Mouse (Mus musculus): ENCODE data around the gene Raver1.

Gene Raver1

GRCm38 (mm10) chr9:21041308-21041707 is 50.5 kb downstream of the Raver1 start:
- peak; percentile 84 to 85 for DNase-seq (ENCODE audit: low spot score in 2 of 2)

GRCm38 (mm10) chr9:21039779-21040178 is 52.0 kb downstream of the Raver1 start:
- DNase-seq (ENCODE audit: low spot score in 2 of 2), result peak in 1 of 2 experiments; percentile 15

- peak in 1 of 2 experiments; percentile 21 for DNase-seq (ENCODE audit: low spot score in 2 of 2)
These were observed 54.3 kb downstream of the Raver1 start for GRCm38 (mm10) chr9:21037481-21037891.

- DNase-seq (ENCODE audit: low spot score in 2 of 2), result peak in 1 of 2 experiments; percentile 20
These were observed 55.1 kb downstream of the Raver1 start for GRCm38 (mm10) chr9:21036666-21037065.

GRCm38 (mm10) chr9:21036161-21036560 is 55.6 kb downstream of the Raver1 start:
- peak in 1 of 2 experiments; percentile 22 for DNase-seq (ENCODE audit: low spot score in 2 of 2)

GRCm38 (mm10) chr9:21035586-21035985 is 56.2 kb downstream of the Raver1 start:
- DNase-seq (ENCODE audit: low spot score in 2 of 2), result peak; percentile 30 to 38

- peak in 1 of 2 experiments; percentile 16 for DNase-seq (ENCODE audit: low spot score in 2 of 2)
These were observed 57.2 kb downstream of the Raver1 start for GRCm38 (mm10) chr9:21034481-21035085.

- DNase-seq (ENCODE audit: low spot score in 2 of 2), result peak; percentile 73 to 78
These were observed 58.7 kb downstream of the Raver1 start for GRCm38 (mm10) chr9:21033136-21033535.

GRCm38 (mm10) chr9:21032491-21032890 is 59.3 kb downstream of the Raver1 start:
- peak in 1 of 2 experiments; percentile 10 for DNase-seq (ENCODE audit: low spot score in 2 of 2)

- DNase-seq (ENCODE audit: low spot score in 2 of 2), result peak; percentile 86 to 88
These were observed 59.9 kb downstream of the Raver1 start, which contains the start of gene Icam5 for GRCm38 (mm10) chr9:21031896-21032351. Gene Icam5 (plus strand): TSS chr9:21032073.

GRCm38 (mm10) chr9:21031251-21031895 is 60.4 kb downstream of the Raver1 start:
- peak; percentile 83 to 85 for DNase-seq (ENCODE audit: low spot score in 2 of 2)

- peak; percentile 84 to 85 for DNase-seq (ENCODE audit: low spot score in 2 of 2)
These were observed 61.0 kb downstream of the Raver1 start for GRCm38 (mm10) chr9:21030781-21031250.

GRCm38 (mm10) chr9:21030055-21030600 is 61.7 kb downstream of the Raver1 start:
- DNase-seq (ENCODE audit: low spot score in 2 of 2), result no peak

GRCm38 (mm10) chr9:21029291-21030054 is 62.3 kb downstream of the Raver1 start, which contains the start of gene Icam4:
Gene Icam4 (plus strand): TSS chr9:21029373.
- DNase-seq (ENCODE audit: low spot score in 2 of 2), result peak; percentile 75 to 80

- DNase-seq (ENCODE audit: low spot score in 2 of 2), result no peak
These were observed 63.2 kb downstream of the Raver1 start for GRCm38 (mm10) chr9:21028560-21029110.

GRCm38 (mm10) chr9:21027774-21028290 is 64.0 kb downstream of the Raver1 start:
- DNase-seq (ENCODE audit: low spot score in 2 of 2), result no peak

- DNase-seq (ENCODE audit: low spot score in 2 of 2), result no peak
These were observed 65.0 kb downstream of the Raver1 start for GRCm38 (mm10) chr9:21026849-21027248.

- DNase-seq (ENCODE audit: low spot score in 2 of 2), result no peak
These were observed 66.5 kb downstream of the Raver1 start for GRCm38 (mm10) chr9:21025258-21025810.
